In genomic region chr17:34799531-34799925, GRCm38 (mm10) we compare ENCODE assay signal across 31 mouse cellular contexts. TPM values are rescaled to one million over a fixed set of nuclear protein-coding genes. Genes with fewer than 3 reads are reported as not detected.
"Had no signal": no experiment of that assay in that cellular context is flagged by ENCODE, and none has a peak within 500 bp of the region (broad histone marks: within the 10 kb centered on the region; RNA-seq: fewer than 3 reads in every experiment).

No protein-coding gene starts in this region.

- H3K36me3 ChIP-seq: kidney, embryonic 15.5 days; limb, embryonic 12.5 days; limb, embryonic 15.5 days; liver, embryonic 12.5 days; liver, embryonic 15.5 days had no signal

- H3K9me3 ChIP-seq: kidney, embryonic 15.5 days; limb, embryonic 12.5 days; limb, embryonic 15.5 days; liver, embryonic 12.5 days; liver, embryonic 15.5 days had no signal

- H3K4me3 ChIP-seq: kidney, embryonic 15.5 days; left cerebral cortex, adult 2 months; limb, embryonic 12.5 days; limb, embryonic 15.5 days; liver, embryonic 12.5 days; liver, embryonic 15.5 days had no signal

- H3K4me1 ChIP-seq: kidney, embryonic 15.5 days; limb, embryonic 12.5 days; limb, embryonic 15.5 days; liver, embryonic 12.5 days; liver, embryonic 15.5 days had no signal

- H3K27me3 ChIP-seq: kidney, embryonic 15.5 days; limb, embryonic 12.5 days; limb, embryonic 15.5 days; liver, embryonic 12.5 days; liver, embryonic 15.5 days had no signal

- DNase-seq: kidney, adult 8-10 months; kidney, postnatal 10 days; kidney, postnatal 36 days; layer of hippocampus, postnatal 36 days; lung, adult 2 months; lung, postnatal 14 days; lung, postnatal 4 days; midbrain, embryonic 14.5 days; right cerebral cortex, adult 18-20 months; right cerebral cortex, postnatal 14 days; right cerebral cortex, postnatal 4 days; thymus, adult 18-20 months; thymus, postnatal 4 days had no signal

- H3K27ac ChIP-seq: kidney, embryonic 15.5 days; left cerebral cortex, adult 2 months; limb, embryonic 12.5 days; limb, embryonic 15.5 days; liver, embryonic 12.5 days; liver, embryonic 15.5 days; stomach, postnatal 0 days had no signal

RNA-seq across cellular contexts. Expression of gene Cyp21a1, which starts 4.8 kb away (rescaled TPM):
- total RNA-seq: layer of hippocampus, postnatal 10 days; left cerebral cortex, adult 2 months; left cerebral cortex, postnatal 10 days; left cerebral cortex, postnatal 36 days; megakaryocyte progenitor cell, adult 5-6 weeks; megakaryocyte-erythroid progenitor cell, adult 5-6 weeks; midbrain, postnatal 0 days had no signal
- polyA plus RNA-seq: limb, embryonic 12.5 days; liver, embryonic 12.5 days; lung, embryonic 16.5 days; midbrain, embryonic 11.5 days; midbrain, embryonic 14.5 days; midbrain, postnatal 0 days; neural tube, embryonic 11.5 days; neural tube, embryonic 14.5 days; stomach, embryonic 14.5 days; stomach, postnatal 0 days had no signal
